Mouse (Mus musculus): ENCODE measurements around the gene Nr4a3.
A peak's percentile ranks its signal among the peaks of the same experiment; 100 is the strongest.

Nr4a3 gene

GRCm38 (mm10) chr4:48050442-48050841 is 5.5 kb downstream of the Nr4a3 start:
- DNase-seq (ENCODE audit: low spot score in 2 of 2): peak; percentile 33 to 35

- DNase-seq (ENCODE audit: low spot score in 2 of 2): no peak
Measured at GRCm38 (mm10) chr4:48051086-48051673, 6.2 kb downstream of the Nr4a3 start.

GRCm38 (mm10) chr4:48051674-48052121 is 6.7 kb downstream of the Nr4a3 start:
- DNase-seq (ENCODE audit: low spot score in 2 of 2): no peak

- no peak for DNase-seq (ENCODE audit: low spot score in 2 of 2)
Measured at GRCm38 (mm10) chr4:48061716-48062115, 16.8 kb downstream of the Nr4a3 start.

- no peak for DNase-seq (ENCODE audit: low spot score in 2 of 2)
Measured at GRCm38 (mm10) chr4:48064311-48064710, 19.4 kb downstream of the Nr4a3 start.

- no peak for DNase-seq (ENCODE audit: low spot score in 2 of 2)
Measured at GRCm38 (mm10) chr4:48066676-48067075, 21.7 kb downstream of the Nr4a3 start.

GRCm38 (mm10) chr4:48069111-48069510 is 24.2 kb downstream of the Nr4a3 start:
- DNase-seq (ENCODE audit: low spot score in 2 of 2): no peak

GRCm38 (mm10) chr4:48072006-48072405 is 27.1 kb downstream of the Nr4a3 start:
- DNase-seq (ENCODE audit: low spot score in 2 of 2): no peak

GRCm38 (mm10) chr4:48073325-48073724 is 28.4 kb downstream of the Nr4a3 start:
- DNase-seq (ENCODE audit: low spot score in 2 of 2): no peak

GRCm38 (mm10) chr4:48074451-48075240 is 29.7 kb downstream of the Nr4a3 start:
- DNase-seq (ENCODE audit: low spot score in 2 of 2): no peak

- DNase-seq (ENCODE audit: low spot score in 2 of 2): no peak
Measured at GRCm38 (mm10) chr4:48076693-48077471, 31.9 kb downstream of the Nr4a3 start.

GRCm38 (mm10) chr4:48078213-48078612 is 33.3 kb downstream of the Nr4a3 start:
- DNase-seq (ENCODE audit: low spot score in 2 of 2): no peak

- DNase-seq (ENCODE audit: low spot score in 2 of 2): no peak
Measured at GRCm38 (mm10) chr4:48079285-48080039, 34.5 kb downstream of the Nr4a3 start.

- DNase-seq (ENCODE audit: low spot score in 2 of 2): no peak
Measured at GRCm38 (mm10) chr4:48083452-48083851, 38.5 kb downstream of the Nr4a3 start.

- no peak for DNase-seq (ENCODE audit: low spot score in 2 of 2)
Measured at GRCm38 (mm10) chr4:48086609-48087008, 41.7 kb downstream of the Nr4a3 start.

GRCm38 (mm10) chr4:48087497-48087896 is 42.5 kb downstream of the Nr4a3 start:
- peak in 1 of 2 experiments; percentile 23 for DNase-seq (ENCODE audit: low spot score in 2 of 2)

- no peak for DNase-seq (ENCODE audit: low spot score in 2 of 2)
Measured at GRCm38 (mm10) chr4:48093221-48093620, 48.3 kb downstream of the Nr4a3 start.

GRCm38 (mm10) chr4:48100217-48100616 is 55.3 kb downstream of the Nr4a3 start:
- no peak for DNase-seq (ENCODE audit: low spot score in 2 of 2)

GRCm38 (mm10) chr4:48101981-48102380 is 57.0 kb downstream of the Nr4a3 start:
- DNase-seq (ENCODE audit: low spot score in 2 of 2): no peak

- DNase-seq (ENCODE audit: low spot score in 2 of 2): no peak
Measured at GRCm38 (mm10) chr4:48105387-48105786, 60.4 kb downstream of the Nr4a3 start.

- no peak for DNase-seq (ENCODE audit: low spot score in 2 of 2)
Measured at GRCm38 (mm10) chr4:48107086-48107485, 62.1 kb downstream of the Nr4a3 start.

- DNase-seq (ENCODE audit: low spot score in 2 of 2): no peak
Measured at GRCm38 (mm10) chr4:48108591-48108990, 63.6 kb downstream of the Nr4a3 start.

All from right cerebral cortex, adult 2 months (tissue).